Mouse (Mus musculus) limb, embryonic 13.5 days (tissue): ENCODE results near the gene Serpinb6a. TPM values are rescaled to one million over a fixed set of nuclear protein-coding genes. Genes with fewer than 3 reads are reported as not detected.
A peak's percentile ranks its signal among the peaks of the same experiment; 100 is the strongest.

Experiments used
- ATAC-seq: fragments of 200-750 bp; cut with Nextera tagmentation; 2 replicates; pipeline ENCODE4 v1.8.0; 2017; ENCODE audit warnings: low read depth, moderate number of reproducible peaks, moderate TSS enrichment; ENCODE audit not compliant: low FRiP score
- H3K27ac ChIP-seq: fragments of 300-500 bp; sonication (generic); 2 replicates; pipeline ENCODE4 v1.5.1; 2015; ENCODE audit warnings: inconsistent platforms, mild to moderate bottlenecking, moderate library complexity
- H3K27me3 ChIP-seq: fragments of 300-500 bp; sonication (generic); 2 replicates; pipeline ENCODE4 v1.6.1; 2015; ENCODE audit warnings: mild to moderate bottlenecking, inconsistent platforms
- H3K36me3 ChIP-seq: fragments of 300-500 bp; sonication (generic); 2 replicates; pipeline ENCODE4 v1.6.1; 2015; ENCODE audit warnings: inconsistent platforms, mild to moderate bottlenecking, moderate library complexity
- H3K4me1 ChIP-seq: fragments of 300-500 bp; sonication (generic); 2 replicates; pipeline ENCODE4 v1.6.1; 2015; ENCODE audit warnings: inconsistent platforms
- H3K4me2 ChIP-seq: fragments of 300-500 bp; sonication (generic); replicated peaks from 2 replicates; pipeline ENCODE4 v1.6.1; 2015; ENCODE audit warnings: inconsistent platforms, mild to moderate bottlenecking, moderate library complexity
- H3K4me3 ChIP-seq: fragments of 300-500 bp; sonication (generic); 2 replicates; pipeline ENCODE4 v1.5.1; 2015; ENCODE audit warnings: moderate library complexity, mild to moderate bottlenecking, inconsistent platforms
- H3K9ac ChIP-seq: fragments of 300-500 bp; sonication (generic); 2 replicates; pipeline ENCODE4 v1.6.1; 2015; ENCODE audit warnings: mild to moderate bottlenecking, inconsistent platforms
- H3K9me3 ChIP-seq: fragments of 300-500 bp; sonication (generic); 2 replicates; pipeline ENCODE4 v1.6.1; 2016; ENCODE audit warnings: inconsistent platforms
- WGBS: fragments of 180-500 bp; shearing (Covaris S2); methylation state at CpG from one replicate; pipeline ENCODE4 v1.1.7; 2015; 5-methylcytosine and 5-hydroxymethylcytosine counted together
- polyA plus RNA-seq: library from polyadenylated mRNA; unstranded; fragments of >200 nt; fragmentation: Nextera tagmentation; extraction: Ambion mirVana; gene quantifications from 2 replicates; pipeline ENCODE4 v1.2.1, GENCODE M21; 2015

The Serpinb6a gene
- polyA plus RNA-seq, 1 experiment from 2014 or later, result 65.9 TPM

DNA sequence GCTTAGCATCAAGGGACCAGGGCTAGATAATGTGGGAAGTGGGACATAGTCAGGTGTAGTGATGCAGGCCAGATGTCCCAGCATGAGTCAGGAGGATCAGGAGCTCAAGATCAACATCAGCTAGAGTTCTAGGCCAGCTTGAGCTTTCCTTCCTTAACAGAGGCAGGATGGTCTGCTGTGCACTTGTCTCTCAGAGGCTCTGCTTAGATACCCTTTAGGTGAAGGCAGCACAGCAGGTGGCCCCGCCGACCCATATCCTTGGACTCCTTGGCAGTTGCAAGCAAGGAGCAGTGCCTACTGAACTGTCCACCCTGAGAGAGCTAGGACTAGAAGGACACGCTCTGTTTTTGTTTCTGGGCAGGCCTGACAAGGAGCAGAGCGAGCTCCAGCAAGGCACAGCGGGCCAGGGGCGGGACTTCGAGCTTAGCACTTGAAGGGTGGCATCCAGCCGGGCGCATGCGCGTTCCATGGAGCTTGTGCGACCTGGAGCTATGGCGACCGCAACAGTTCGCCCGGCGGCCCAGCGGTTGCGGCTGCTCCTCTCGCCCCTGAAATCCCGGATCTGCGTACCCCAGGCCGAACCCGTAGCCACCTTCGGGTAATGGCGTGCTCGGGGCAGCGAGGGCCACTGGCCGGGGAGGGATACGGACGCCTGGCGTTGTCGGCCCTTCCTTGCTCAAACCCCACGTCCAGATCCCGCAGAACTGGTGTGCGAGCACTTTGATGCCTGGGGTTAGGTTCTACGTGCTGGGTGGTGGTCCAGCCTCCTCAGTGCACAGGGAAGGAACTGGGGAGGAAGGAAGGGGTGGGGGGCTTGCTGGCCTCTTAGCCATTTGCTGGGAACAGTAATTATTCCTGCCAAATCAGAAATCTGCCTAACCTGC lies 34.8 kb upstream of the Serpinb6a start, which contains the start of gene Bphl:
Bphl (plus strand) TSS at position 426 of the 884 bp plus-strand sequence.
- H3K4me1 ChIP-seq, result peaks cover 16% of the 10 kb centered on the region
- H3K9ac ChIP-seq, result peak within 1 kb of the TSS; percentile 90
- 0 out of 2 replicates have a peak, but pooled peaks cover 5% of the 10 kb centered on the region for H3K9me3 ChIP-seq
- peak within 1 kb of the TSS; percentile 73 for H3K4me3 ChIP-seq
- 1% methylated on average over 37 of the region's 37 CpGs for WGBS
- H3K27ac ChIP-seq, result peak within 1 kb of the TSS; percentile 76
- ATAC-seq, result peak; percentile 93
- H3K36me3 ChIP-seq, result peaks cover 26% of the 10 kb centered on the region
- H3K4me2 ChIP-seq, result peak within 1 kb of the TSS; percentile 79
- no peaks in the 10 kb centered on the region for H3K27me3 ChIP-seq

- H3K4me2 ChIP-seq, result no peak overlapping the region
- H3K4me1 ChIP-seq, result peaks cover 16% of the 10 kb centered on the region
- no peak overlapping the region for H3K9ac ChIP-seq
- no peak overlapping the region for H3K4me3 ChIP-seq
- WGBS, result 84% methylated on average over 5 of the region's 5 CpGs
- H3K9me3 ChIP-seq, result 0 out of 2 replicates have a peak, but pooled peaks cover 5% of the 10 kb centered on the region
- H3K27me3 ChIP-seq, result no peaks in the 10 kb centered on the region
- peaks cover 30% of the 10 kb centered on the region for H3K36me3 ChIP-seq
- no peak overlapping the region for H3K27ac ChIP-seq
- ATAC-seq, result no peak
Observed at GRCm38 (mm10) chr13:34036726-34037125, 34.1 kb upstream of the Serpinb6a start.

GRCm38 (mm10) chr13:34035424-34035823 lies 32.8 kb upstream of the Serpinb6a start:
- Histone ChIP-seq H3K4me1 (peaks cover 16% of the 10 kb centered on the region), H3K9ac (no peak overlapping the region), H3K36me3 (peaks cover 37% of the 10 kb centered on the region), H3K9me3 (0 out of 2 replicates have a peak, but pooled peaks cover 5% of the 10 kb centered on the region), H3K27me3 (no peaks in the 10 kb centered on the region), H3K4me3 (no peak overlapping the region), H3K27ac (no peak overlapping the region), H3K4me2 (no peak overlapping the region)
- ATAC-seq, result no peak
- WGBS, result 90% methylated on average over 3 of the region's 3 CpGs

DNA sequence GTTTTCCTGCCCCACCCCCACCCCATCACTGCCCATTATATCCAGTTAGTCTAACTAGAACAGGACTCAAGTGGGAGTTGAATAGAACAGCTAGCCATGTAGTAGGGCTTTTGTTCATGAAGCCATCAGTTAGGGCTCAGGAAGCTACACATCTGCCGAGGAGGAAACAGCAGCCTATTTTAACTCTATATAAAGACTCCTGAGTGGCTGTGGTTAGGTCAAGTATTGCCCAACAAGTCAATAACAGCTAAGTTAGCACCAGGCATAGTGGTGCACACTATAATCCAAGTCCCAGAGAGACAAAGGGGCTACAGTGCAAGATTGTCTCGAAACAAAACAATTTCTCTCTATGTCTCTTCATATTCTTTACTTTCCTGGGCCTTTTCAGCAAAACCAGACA lies 29.4 kb upstream of the Serpinb6a start:
- H3K9ac ChIP-seq, result no peak overlapping the region
- H3K36me3 ChIP-seq, result peaks cover 61% of the 10 kb centered on the region
- H3K9me3 ChIP-seq, result no peaks in the 10 kb centered on the region
- WGBS, result 84% methylated on average over 2 of the region's 2 CpGs
- H3K4me1 ChIP-seq, result peaks cover under 1% of the 10 kb centered on the region
- no peak overlapping the region for H3K27ac ChIP-seq
- no peak for ATAC-seq
- H3K4me2 ChIP-seq, result no peak overlapping the region
- no peaks in the 10 kb centered on the region for H3K27me3 ChIP-seq
- no peak overlapping the region for H3K4me3 ChIP-seq

- no peak for ATAC-seq
- Histone ChIP-seq H3K9ac (no peak overlapping the region), H3K4me2 (no peak overlapping the region), H3K36me3 (peaks cover 50% of the 10 kb centered on the region), H3K27ac (no peak overlapping the region), H3K9me3 (peaks cover 4% of the 10 kb centered on the region; the same call in 1 of the 2 replicates), H3K4me1 (no peaks in the 10 kb centered on the region), H3K27me3 (no peaks in the 10 kb centered on the region), H3K4me3 (no peak overlapping the region)
- WGBS, result 79% methylated on average over 2 of the region's 2 CpGs
Observed at GRCm38 (mm10) chr13:34021998-34022397, 19.4 kb upstream of the Serpinb6a start.

DNA sequence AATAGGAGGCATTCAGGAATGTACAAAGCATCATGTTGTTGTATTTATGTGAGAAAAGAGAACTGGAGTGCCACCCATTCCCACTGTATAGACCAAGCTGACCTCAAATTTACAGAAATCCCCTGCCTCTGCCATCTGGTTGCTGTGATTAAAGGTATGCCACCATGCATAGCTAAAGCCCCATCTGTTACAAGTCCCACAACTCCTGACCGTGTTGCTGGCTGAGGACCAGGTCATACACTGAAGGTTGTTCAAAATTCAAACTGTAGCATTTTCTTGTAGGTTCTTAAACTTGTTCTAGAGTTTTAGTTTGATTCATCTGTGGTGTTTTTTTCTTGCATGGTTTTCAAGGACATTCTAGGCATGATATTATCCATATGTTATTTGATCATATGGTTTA lies 15.9 kb upstream of the Serpinb6a start:
- Histone ChIP-seq H3K4me2 (no peak overlapping the region), H3K9me3 (peaks cover 4% of the 10 kb centered on the region; the same call in 1 of the 2 replicates), H3K27ac (no peak overlapping the region), H3K9ac (no peak overlapping the region), H3K27me3 (no peaks in the 10 kb centered on the region), H3K36me3 (peaks cover 77% of the 10 kb centered on the region), H3K4me1 (no peaks in the 10 kb centered on the region), H3K4me3 (no peak overlapping the region)
- 72% methylated on average over 1 of the region's 1 CpGs for WGBS
- ATAC-seq, result no peak

- Histone ChIP-seq H3K36me3 (peaks cover 76% of the 10 kb centered on the region), H3K4me3 (no peak overlapping the region), H3K9me3 (peaks cover 4% of the 10 kb centered on the region; the same call in 1 of the 2 replicates), H3K27me3 (no peaks in the 10 kb centered on the region), H3K27ac (no peak overlapping the region), H3K4me1 (no peaks in the 10 kb centered on the region), H3K4me2 (no peak overlapping the region), H3K9ac (no peak overlapping the region)
- no peak for ATAC-seq
- WGBS, result 94% methylated on average over 9 of the region's 9 CpGs
Observed at GRCm38 (mm10) chr13:34016927-34017569, 14.5 kb upstream of the Serpinb6a start.

GRCm38 (mm10) chr13:34007234-34007633 lies 4.6 kb upstream of the Serpinb6a start:
- H3K27ac ChIP-seq, result no peak overlapping the region
- 59% methylated on average over 2 of the region's 2 CpGs for WGBS
- H3K9ac ChIP-seq, result no peak overlapping the region
- peaks cover 15% of the 10 kb centered on the region for H3K36me3 ChIP-seq
- H3K4me2 ChIP-seq, result no peak overlapping the region
- no peaks in the 10 kb centered on the region for H3K9me3 ChIP-seq
- H3K4me1 ChIP-seq, result peaks cover 5% of the 10 kb centered on the region
- H3K4me3 ChIP-seq, result no peak overlapping the region
- H3K27me3 ChIP-seq, result no peaks in the 10 kb centered on the region
- no peak for ATAC-seq

GRCm38 (mm10) chr13:34003058-34003457 lies 464 bp upstream of the Serpinb6a start:
- Histone ChIP-seq H3K4me3 (peak overlapping the region; percentile 89), H3K27ac (no peak overlapping the region)
- 9% methylated on average over 5 of the region's 5 CpGs for WGBS

DNA sequence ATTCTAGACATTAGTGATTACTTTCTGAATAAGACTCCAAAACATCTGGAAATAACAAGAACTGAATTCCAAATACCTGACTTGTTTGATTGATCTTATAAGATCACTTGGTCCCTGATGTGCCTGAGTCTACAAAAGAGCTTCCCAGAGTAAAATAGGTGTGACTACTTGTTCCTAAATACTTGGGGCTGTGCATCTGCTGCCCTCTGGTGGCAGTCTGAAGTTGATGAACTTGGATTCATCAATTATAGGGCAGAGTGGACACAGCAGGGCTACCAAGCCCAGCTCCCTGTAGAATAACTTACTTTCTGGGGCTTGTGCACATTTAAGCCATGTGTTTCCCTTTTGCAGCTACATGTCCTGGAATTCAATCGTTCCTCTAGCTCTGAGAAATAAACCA lies 7.4 kb downstream of the Serpinb6a start:
- ATAC-seq, result peak; percentile 28; the same call in 1 of the 2 replicates
- 15% methylated on average over 1 of the region's 1 CpGs for WGBS
- no peaks in the 10 kb centered on the region for H3K36me3 ChIP-seq
- H3K4me1 ChIP-seq, result no peaks in the 10 kb centered on the region
- H3K9me3 ChIP-seq, result no peaks in the 10 kb centered on the region
- no peak overlapping the region for H3K4me2 ChIP-seq
- no peaks in the 10 kb centered on the region for H3K27me3 ChIP-seq
- H3K27ac ChIP-seq, result no peak overlapping the region
- no peak overlapping the region for H3K4me3 ChIP-seq
- no peak overlapping the region for H3K9ac ChIP-seq

More at GRCm38 (mm10) chr13:34003058-34003457, 464 bp upstream of the Serpinb6a start:
- no peak for ATAC-seq
- H3K9ac ChIP-seq, result peak overlapping the region; percentile 92
- H3K27me3 ChIP-seq, result no peaks in the 10 kb centered on the region
- peaks cover 18% of the 10 kb centered on the region for H3K4me1 ChIP-seq
- H3K36me3 ChIP-seq, result no peaks in the 10 kb centered on the region
- H3K4me2 ChIP-seq, result peak overlapping the region; percentile 84
- H3K9me3 ChIP-seq, result no peaks in the 10 kb centered on the region

- Histone ChIP-seq H3K4me1 (no peaks in the 10 kb centered on the region), H3K4me2 (no peak overlapping the region), H3K9ac (no peak overlapping the region), H3K4me3 (no peak overlapping the region), H3K9me3 (no peaks in the 10 kb centered on the region), H3K36me3 (peaks cover 11% of the 10 kb centered on the region; the same call in 1 of the 2 replicates), H3K27me3 (no peaks in the 10 kb centered on the region), H3K27ac (no peak overlapping the region)
- no peak for ATAC-seq
- 83% methylated on average over 5 of the region's 5 CpGs for WGBS
Observed at GRCm38 (mm10) chr13:33989625-33990024, 13.0 kb downstream of the Serpinb6a start.

- no peak overlapping the region for H3K27ac ChIP-seq
- H3K9ac ChIP-seq, result no peak overlapping the region
Observed at GRCm38 (mm10) chr13:33966574-33966973, 36.0 kb downstream of the Serpinb6a start.

More at GRCm38 (mm10) chr13:33966574-33966973, 36.0 kb downstream of the Serpinb6a start:
- peaks cover 10% of the 10 kb centered on the region for H3K4me1 ChIP-seq
- H3K36me3 ChIP-seq, result peaks cover 9% of the 10 kb centered on the region
- no peak overlapping the region for H3K4me3 ChIP-seq
- no peaks in the 10 kb centered on the region for H3K9me3 ChIP-seq
- no peak for ATAC-seq
- no peak overlapping the region for H3K4me2 ChIP-seq
- H3K27me3 ChIP-seq, result no peaks in the 10 kb centered on the region
